Mouse (Mus musculus) cerebellum, adult 8-10 months (tissue): ENCODE measurements around the gene Atf7.
"Not testable (repeated sequence)": the region's sequence is repeated elsewhere in the genome, so short reads cannot be mapped to it uniquely, and the experiment has no call there.

Experiments used
- DNase-seq: peaks from one replicate; pipeline ENCODE4 v3.0.0; 2022

Atf7 gene

DNA sequence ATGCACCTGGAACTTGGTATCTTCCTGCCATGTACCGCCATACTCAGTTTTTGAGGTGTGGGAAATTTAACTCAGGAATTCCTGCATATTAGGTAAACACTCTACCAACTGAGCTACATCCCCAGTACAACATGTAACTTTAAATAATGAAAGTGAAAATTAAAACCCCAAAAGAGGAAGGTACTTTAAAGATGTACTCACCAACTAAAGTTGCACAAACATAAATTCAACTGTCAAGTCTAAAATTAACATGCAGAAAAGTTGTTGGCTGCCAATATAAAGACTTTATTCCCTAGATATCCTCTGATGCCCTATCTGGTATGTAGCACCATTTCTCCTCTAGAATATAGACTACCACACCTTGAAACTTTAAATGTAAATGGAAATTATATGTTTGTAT, 7.6 kb downstream of the Atf7 start:
- no peak for DNase-seq

DNA sequence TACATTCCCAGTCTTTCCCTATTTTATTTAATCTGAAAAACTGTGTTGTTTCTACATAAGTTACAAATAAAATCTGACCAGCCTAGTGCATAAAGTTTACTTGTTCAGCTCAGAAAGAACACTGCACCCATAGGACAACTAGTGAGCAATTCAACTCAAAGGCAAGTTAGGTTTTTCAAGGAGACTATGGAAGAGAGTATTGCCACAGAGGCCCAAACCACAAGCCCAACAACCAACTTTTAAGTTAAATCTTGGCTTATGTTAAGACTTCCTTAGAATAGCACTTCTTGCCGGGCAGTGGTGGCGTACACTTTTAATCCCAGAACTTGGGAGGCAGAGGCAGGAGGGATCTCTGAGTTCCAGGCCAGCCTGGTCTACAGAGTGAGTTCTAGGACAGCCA, 9.1 kb downstream of the Atf7 start:
- no peak for DNase-seq

DNA sequence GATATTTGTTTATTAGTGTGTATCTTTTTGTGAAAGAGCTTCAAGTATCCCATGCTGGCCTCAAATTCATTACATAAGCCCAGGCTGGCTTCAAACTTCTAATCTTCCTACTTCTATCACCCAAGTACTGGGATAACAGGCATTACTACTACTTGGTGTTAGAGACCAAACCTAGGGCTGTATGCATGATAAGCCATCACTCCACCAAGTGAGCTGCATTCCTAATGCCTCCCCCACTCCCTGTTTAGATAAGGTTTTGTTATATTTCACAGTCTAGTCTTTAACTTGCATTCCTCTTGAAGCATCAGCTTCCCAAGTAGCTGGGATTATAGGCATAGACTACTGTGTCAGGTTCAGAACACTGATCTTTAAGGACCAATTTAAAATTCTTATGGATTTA, 11.0 kb downstream of the Atf7 start:
- DNase-seq = no peak

DNA sequence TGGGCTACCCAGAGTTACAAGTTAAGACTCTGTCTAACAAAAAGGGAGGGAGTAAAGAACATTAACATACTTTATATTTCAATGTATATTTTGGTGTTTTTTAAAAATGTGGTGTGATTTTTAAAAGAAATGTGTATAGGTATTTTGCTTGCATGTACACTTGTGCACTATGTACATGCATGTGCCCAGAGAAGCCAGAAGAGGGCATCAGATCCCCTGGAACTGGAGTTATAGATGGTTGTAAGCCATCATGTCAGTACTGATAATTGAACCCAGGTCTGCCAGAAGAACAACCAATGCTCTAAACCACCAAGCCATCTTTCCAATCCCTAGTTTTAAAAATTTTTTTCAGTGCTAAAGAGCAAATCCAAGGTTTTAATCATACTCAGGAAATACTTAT, 12.3 kb downstream of the Atf7 start:
- no peak for DNase-seq

- DNase-seq = not testable (repeated sequence)
These were observed 16.7 kb downstream of the Atf7 start for GRCm38 (mm10) chr15:102608586-102608985.

- no peak for DNase-seq
These were observed 31.1 kb downstream of the Atf7 start for GRCm38 (mm10) chr15:102593996-102594656.

- no peak for DNase-seq
These were observed 32.6 kb downstream of the Atf7 start for GRCm38 (mm10) chr15:102592674-102593073.

DNA sequence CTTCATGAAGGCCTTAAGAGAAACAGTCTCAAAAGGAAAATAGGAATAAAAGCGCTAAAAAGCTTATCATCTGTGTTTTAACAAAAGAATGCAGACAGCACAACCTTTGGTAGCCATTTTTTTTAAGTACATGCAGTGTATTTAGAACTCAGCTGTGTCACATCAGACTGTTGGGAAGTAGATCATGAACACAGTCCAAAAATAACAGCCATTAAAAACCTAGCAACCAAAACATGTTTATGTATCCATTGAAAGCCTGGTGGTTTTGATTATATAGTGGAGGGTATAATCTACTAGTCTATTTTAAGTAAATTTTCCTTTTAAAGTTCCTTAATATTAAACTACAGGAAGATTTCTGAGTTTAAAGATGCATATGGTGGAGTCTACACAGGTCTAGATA, 34.7 kb downstream of the Atf7 start:
- DNase-seq = no peak

- no peak for DNase-seq
These were observed 35.4 kb downstream of the Atf7 start for GRCm38 (mm10) chr15:102589826-102590225.

GRCm38 (mm10) chr15:102585501-102585900, 39.8 kb downstream of the Atf7 start:
- DNase-seq = no peak

GRCm38 (mm10) chr15:102583708-102584383, 41.4 kb downstream of the Atf7 start:
- DNase-seq = peak; percentile 52

DNA sequence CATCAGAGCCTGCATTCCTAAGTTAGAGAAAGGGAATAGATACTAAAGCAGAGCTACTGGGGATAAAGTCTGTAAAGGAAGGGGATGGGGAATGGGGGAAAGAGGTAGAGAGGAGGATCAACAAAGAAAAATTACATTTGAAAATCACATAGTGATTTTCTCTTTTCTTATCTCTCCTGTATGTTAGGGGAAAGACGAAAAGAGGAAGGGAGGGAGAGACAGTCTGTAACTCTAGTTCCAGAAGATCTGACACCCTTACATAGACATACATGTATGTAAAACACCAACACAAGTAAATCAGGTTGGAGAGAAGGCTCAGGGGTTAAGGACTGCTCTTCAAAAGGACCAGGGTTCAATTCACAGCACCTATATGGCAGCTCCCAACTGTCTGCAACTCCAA, 44.1 kb downstream of the Atf7 start:
- DNase-seq = no peak

DNA sequence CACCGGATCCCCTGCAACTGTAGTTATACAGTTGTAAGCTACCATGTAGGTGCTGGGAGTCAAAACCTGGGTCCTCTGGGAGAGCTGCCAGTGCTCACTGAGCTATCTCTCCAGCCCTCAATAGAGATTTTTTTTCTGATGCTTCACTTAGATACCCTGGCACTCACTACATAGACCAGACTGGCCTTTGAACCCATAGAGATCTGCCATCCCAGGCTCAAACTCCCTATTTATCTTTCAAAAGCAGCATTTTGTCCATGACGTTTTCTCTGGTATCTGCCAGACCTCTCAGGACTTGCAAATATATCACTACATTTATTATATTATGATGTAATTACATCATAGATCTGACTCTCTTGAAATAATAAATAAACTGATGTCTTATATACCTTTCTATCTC, 46.9 kb downstream of the Atf7 start:
- no peak for DNase-seq

- DNase-seq = no peak
These were observed 48.3 kb downstream of the Atf7 start for GRCm38 (mm10) chr15:102576972-102577371.

DNA sequence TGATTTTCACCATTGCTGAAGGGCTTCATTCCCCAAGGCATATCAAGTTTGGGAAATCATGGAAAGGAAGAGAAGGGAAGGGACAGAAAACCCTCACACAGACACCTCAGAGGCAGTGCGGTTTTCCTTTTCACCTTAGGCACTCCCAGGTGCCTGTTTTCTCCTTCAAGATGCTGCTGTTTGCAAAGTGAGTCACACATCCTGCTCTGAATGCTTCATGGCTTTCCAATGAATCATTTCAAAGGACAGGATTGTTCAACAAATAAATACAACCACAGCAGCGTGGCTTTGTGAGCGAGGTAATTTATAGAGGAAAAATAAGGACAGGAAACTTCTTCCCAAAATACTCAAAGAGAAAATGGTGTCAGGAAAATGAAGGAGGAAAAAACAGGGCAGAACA, 53.2 kb downstream of the Atf7 start:
- DNase-seq = no peak

DNA sequence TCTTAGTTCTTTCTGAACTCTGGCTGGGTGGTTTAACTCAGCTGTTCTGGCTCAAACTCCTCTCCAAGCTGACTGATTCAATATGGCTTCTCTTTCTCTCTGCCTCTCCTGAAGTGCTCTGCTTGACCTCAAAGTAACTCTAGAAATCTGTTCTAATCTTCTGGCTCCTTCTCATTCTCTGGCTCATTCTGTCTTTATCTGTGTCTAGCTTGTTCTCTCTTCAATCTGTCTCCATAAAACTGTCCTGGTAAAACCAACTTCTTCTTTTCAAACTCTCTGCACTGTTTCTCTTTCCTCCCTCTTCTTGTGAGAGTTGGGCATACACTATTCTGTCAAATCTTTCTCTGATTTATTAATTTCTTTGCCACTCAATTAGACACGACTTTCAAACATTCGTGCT, 57.4 kb downstream of the Atf7 start:
- no peak for DNase-seq

DNA sequence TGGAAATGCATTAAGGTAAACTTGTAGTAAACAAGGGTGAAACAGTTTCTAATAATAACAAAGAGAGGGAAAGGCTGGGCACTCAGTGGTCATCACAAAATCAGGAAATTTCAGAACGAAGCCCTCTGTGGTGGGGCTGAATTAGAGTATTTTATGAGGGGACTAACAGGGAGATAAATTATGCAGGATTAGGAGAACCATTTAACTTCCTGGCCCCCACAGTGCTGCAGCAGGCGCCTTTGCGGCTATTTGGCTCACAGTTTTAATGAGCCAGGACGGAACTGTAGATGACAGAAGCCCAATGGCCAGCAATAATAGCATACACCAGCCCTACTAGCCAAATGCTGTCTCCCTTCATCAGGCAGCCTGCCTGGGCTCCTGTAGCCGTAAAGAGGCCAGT, 61.6 kb downstream of the Atf7 start:
- DNase-seq = no peak

GRCm38 (mm10) chr15:102563061-102563460, 62.2 kb downstream of the Atf7 start:
- DNase-seq = no peak

GRCm38 (mm10) chr15:102562491-102562890, 62.8 kb downstream of the Atf7 start:
- DNase-seq = no peak

GRCm38 (mm10) chr15:102557580-102557979, 67.7 kb downstream of the Atf7 start:
- DNase-seq = no peak

- no peak for DNase-seq
These were observed 69.7 kb downstream of the Atf7 start for GRCm38 (mm10) chr15:102555581-102555980.

GRCm38 (mm10) chr15:102552599-102552998, 72.7 kb downstream of the Atf7 start:
- DNase-seq = no peak

- peak; percentile 93 for DNase-seq
These were observed 77.8 kb downstream of the Atf7 start for GRCm38 (mm10) chr15:102547478-102547877.

- peak; percentile 99 for DNase-seq
These were observed 78.4 kb downstream of the Atf7 start for GRCm38 (mm10) chr15:102546677-102547427.
